Mouse (Mus musculus) c-Kit-negative CD71-positive TER-119-positive erythroid progenitor cells, embryonic 14.5 days (primary cell): ENCODE data around the gene Grip2.

Experiments used
- DNase-seq: peaks from one replicate; pipeline ENCODE4 v3.0.0-alpha.2; 2013; ENCODE audit warnings: low read depth, low spot score

Grip2 gene

DNA sequence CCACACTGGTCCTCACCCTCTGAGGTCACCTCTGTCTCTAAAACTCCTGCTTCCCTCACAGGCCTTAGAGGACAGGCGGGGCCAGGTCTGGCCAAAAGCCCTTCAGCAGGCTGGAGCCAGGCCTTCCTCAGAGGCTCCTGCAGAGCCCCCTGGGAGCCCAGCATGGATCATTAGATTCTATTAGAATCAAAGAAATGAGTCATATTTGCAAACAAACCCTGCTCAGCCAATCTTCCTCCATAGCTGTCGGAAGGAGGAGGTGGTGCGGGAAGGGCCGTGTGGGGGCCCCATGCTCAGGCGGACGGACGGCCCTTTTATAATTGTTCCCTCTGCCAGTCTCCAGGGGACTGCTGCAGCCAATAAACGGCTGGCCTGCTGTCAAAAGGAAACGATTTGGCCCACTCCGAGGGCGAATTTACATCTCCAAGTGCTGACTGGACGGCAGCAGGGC lies 97.3 kb downstream of the Grip2 start:
- no peak for DNase-seq

DNA sequence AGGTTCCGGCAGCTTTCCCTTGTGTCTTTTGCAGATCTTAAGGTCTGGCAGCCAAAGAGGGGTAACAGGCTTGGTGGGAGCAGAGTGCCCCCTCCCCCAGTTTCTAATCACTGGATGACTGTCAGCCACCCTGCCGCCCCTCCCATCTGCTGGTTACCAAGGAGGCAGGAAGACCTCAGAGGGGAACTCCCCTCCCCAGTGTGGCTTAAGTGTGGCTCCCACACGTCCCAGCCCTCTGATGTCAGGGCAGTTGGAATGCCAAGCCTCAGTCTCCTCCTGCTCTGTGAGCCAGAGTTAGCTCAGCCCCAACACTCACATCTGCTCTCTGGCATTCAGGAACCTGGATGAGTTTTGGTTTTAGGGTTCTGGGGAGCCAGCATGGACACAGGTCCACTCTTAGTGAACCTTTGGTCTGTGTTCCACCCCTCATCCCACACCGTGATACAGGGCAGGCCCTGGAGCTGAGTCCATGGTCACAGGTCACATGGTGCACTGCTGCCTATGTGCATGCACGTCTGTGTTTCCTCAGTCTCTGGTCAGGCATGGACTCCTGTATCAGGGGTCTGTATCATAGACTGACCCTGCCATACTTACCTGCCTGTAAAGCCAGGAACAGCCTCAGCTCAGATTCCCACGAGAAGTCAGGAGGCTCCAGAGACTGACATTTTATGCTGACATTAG lies 98.0 kb downstream of the Grip2 start:
- DNase-seq, result no peak

DNA sequence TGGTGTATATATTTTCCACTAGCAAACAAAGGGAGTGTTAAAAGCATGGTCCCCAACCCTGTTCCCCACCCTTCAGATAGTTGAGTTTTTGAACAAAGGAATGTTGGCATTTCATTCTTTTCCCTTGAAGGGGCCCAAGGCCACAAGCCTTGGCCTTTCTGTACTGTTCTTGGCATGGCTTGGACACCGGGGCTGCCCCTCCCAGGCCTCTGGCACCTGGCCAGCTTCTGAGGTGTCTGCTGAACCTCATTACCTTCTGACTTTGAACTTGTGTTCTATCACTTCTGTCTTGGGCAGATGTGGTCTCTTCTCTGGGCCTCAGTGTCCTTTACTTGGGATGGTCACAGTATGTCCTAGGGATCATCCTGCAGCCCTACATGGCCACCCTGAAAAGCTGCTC lies 99.7 kb downstream of the Grip2 start:
- no peak for DNase-seq

DNA sequence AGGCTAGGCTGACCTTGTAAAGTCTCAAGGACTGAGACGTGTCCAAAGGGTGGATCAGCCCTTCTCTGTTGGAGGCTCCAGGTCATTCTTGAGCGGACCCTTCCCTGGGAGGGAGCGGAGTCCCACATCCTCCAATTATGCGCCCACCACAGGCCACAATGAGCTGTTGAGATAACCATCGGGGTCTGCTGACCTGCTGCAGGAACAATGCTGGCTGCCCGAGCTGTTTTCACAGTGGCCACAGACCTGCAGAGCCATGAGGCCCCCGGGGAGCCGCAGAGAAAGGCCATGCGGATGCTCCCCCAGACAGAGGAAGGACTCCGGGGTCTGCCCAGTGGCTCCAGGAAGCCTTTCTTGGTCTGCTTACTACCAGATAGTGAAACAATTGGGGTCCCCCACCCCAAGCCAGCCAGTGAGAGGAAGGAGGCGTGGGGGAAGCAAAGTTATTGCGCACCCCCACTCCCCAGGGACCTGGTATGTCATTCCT lies 105.8 kb downstream of the Grip2 start:
- no peak for DNase-seq

DNA sequence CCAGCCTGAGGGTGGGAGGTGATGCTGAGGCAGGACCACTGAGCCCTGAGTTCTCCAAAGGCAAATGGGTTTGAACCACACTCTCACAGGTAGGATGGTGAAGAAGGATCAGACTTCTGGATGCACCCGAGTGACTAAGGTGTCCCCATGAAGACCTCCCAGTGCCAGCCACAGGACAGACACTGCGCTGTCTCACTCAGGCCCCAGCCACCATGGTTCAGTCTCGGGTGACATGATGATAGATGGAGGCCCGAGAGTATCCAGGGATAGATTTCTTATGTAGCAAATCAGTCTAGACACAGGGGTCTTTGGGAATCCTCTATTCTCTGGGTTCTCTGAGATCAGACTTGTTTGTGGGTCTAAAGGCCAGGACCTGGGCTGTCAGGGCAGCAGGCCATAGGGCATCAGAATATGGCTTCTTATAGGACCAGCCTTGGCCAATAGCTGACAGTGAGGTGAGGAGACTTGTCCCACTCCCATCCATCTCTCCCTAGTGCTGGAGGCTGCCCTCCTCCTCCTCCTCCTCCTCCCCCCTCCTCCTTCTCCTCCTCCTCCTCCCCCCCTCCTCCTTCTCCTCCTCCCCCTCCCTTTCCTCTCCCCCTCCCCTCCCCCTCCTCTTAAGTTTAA lies 106.3 kb downstream of the Grip2 start:
- DNase-seq, result no peak

DNA sequence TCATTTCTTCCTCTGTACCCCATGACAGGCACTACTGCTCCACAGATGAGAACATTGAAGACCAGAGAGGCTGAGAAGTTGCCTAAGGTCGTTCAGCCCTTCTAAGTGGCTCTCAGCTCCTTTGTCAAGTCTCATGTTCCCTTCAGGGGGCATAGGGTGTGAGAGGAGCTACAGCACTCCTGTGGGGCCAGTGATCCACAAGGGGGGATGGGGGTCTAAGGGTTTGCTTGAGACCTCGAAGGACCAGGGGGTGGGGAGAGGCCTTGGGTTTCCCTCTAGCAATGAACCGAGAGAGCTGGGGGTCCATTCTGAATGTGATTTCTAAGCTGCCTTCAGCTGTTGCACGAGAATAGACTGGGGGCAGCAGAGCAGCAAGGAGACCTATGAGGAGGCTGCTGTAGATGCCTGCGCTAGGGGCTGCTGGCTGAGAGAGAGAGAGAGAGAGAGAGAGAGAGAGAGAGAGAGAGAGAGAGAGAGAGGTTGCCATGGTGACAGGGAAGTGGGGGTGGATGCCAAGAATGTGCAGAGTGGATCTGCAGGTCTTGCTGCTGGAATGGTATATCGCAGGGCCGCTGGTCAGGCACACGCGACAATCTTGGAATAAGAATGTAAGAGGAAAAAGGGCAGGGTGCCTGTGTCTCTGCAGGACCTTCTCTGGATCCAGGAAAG lies 107.1 kb downstream of the Grip2 start:
- DNase-seq, result no peak

DNA sequence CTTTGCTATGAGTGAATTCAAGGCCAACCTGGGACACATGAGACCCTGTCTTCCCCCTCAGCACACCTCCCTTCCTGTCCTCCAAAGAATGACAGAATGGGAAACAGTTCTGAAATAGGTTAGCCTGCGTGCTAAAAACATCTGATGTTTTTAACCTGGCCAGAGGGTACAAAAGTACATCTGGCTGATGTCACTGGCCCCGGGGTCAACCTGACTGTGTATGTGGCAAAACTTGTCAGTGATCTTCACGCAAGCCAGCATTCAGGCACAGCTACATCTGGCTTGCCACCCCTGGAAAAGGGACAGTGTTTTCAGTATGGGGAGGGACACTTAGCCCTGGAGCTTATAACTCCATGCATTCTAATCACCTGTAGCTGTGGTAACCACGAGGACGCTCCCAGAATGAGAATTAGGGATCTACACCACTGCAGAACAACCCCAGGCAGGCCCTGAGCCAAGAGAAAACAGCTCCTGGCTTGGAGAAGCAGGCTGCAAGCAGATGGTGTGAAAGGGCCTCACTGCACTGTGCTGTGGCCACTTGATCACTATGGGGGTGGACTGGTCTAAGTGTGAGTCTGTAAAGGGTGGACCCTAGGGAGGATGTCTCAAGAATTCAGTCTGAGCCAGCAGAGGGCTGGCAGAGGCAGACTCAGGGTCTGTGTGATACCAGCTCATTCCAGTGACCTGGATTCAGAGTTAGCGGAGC lies 107.9 kb downstream of the Grip2 start:
- DNase-seq, result no peak

DNA sequence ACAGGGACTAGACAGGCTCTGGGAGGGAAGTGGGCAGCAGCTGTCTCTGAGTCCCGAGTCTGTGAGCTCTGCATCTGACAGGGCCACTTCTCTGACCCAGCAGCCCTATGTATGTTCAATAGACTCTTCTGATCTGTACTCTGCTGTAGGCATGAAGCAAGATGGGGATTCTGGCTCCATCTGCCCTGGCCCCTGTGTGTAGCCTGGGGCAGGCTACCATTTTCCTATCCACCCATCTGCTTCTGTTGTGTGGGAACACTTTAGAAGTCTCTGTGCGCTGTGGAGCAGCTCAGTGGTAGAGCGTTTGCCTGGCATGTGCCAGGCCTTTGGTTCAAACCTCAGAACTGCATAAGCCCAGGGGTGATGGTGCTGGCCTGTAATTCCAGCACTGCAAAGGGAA lies 108.4 kb downstream of the Grip2 start:
- DNase-seq, result no peak

DNA sequence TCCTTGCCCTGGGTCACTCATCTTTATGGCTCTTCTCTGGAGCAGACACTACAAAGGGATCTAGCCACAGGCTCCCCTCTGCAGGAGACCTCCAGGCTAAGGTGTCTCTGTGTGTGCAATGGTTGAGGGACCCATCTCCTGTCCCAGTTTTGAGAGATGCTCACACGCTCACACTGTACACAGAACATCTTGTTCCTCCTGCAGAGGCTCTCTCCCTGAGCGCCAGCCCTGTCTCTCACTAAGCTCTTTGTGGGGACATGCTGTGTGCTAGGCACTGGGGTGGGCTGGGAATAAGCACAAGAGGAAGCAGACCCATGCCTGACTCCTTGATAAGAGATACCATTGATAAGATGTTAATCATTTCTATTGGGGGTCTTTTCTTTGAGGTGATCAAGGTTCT lies 109.0 kb downstream of the Grip2 start:
- DNase-seq, result no peak

DNA sequence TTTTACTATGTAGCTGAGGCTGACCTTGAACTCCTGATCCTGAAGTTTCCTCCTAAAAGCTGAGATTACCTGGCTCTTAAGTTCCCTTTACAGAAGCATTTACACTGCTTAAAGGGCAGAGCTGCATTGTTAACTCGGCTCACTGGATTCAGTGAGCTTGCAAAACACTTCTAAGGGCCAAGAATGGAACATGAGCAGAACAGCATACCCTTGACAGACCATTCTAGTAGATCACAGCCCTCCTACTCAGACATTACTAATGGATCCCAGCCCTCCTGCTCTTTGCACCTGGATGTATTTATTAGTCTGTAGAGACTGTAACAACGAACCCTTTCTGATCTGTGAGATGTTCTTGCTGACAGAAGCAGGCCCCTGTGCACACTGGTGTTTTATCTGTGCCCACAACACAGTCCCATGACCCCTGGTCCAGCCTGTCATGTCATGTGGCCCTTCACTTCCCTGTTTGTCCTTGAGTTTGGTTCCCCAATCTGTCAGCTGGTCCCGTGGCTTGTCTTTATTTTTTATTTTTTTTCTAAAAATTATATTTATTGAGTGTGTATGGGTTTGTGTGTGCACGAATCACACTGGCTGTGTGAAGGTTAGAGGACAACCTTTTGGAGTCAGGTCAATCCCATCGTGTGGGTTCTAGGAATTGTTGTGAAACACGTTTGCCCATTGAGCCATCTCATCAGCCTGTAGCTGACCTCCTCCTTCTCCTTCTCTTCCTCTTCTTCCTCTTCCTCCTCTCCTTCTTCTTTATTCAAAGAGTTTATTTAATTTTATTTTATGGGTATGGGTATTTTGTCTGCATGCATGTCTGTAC lies 110.9 kb downstream of the Grip2 start:
- no peak for DNase-seq

DNA sequence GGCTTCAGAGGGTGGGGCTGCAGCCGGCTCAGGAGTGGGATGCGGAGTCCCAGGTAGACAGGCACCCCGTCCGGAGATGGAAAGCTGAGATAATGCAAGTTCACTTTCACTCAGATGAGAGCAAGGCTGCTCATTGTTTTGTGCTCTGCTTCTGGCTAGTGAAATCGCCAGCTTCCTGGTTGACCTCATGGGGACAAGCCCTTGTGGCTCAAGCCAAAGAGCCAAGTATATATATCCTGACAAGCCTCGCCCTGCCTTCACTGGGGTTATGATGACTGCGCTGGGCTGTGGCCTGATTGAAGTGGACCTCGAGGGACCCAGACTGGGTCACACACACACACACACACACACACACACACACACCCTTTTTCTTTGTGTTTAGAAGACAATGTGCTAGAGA lies 112.0 kb downstream of the Grip2 start:
- no peak for DNase-seq

DNA sequence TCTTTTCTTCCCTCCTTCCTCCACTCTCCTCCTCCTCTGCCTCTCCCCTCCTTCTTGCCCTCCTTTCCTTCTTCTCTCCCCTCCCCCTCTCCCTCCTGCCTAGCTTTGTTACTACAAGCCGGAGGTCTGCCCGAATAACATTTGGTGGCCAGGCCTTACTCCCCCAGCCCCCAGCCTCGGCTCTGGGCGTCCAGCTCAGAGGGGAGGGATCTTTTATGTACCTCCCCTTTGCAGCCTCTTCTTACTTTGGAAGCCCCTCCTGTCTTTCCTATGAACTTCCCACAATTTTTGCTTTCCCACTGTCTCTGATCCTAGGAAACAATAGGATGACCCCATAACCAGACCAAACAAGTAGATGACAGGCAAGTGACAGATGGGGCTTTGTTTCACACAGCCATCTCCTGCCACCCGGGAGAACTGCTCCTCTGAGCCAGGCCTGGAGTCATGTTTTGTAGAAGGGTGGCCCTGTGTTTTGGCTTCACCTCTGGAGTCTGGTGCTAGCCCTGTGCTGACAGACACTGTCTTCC lies 113.6 kb downstream of the Grip2 start:
- DNase-seq, result no peak

DNA sequence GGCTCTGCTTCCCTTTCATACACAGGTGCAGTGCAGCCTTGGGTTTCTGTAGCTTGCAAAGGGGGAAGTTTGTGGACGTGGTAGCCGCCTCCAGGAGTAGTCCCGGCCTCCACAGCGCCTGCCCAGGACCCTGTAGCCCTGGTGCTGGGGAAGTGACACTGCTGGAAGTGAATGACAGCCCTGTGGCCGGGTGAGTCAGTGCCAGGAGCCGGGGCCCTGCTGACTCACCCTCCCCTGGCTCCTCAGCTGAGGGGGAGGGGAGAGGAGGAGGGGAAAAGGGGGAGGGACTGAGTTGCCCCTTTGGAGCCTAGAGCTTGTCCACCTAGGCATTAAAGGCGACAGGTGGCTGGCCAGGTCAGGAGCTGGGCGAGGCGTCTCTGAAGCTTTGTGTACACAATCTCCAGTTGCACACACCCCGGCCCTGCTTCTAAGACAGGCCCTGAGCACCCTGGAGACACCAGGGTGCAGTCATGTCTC lies 114.2 kb downstream of the Grip2 start:
- no peak for DNase-seq

DNA sequence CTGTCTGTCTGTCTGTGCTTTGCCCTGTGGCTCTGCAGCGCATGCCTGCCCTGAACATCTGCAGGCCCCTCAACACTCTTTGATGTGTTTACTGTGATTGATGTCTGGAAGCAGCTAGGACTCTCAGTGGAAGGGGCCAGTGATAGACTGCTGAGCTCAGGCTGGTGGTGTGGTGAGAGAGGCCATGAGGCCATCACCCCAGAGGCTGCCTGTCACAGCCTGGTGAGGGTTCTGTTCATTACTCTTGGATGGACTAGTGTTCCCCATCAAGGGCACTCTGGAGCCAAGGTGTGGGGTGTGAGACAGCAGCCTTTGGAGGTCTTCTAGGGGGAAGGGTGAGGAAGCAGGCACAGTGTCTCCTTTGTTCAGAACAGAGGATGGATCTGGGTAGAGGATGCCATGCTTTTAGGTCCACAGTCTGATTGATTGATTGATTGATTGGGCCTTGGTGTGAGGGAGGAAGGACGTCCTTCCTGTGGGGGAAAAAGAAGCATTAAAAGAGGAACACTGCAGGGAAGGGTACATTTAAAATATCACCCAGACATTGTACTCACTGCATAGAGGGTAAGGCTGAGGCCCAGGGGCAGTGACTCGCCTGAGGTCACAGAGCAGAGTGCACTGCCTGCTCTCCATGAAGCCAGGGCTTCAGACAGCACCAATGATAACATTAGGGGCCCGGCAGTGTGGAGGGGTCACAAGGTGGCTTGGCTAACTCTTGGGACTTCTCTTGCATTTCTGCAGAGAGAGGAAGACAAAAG lies 114.8 kb downstream of the Grip2 start:
- no peak for DNase-seq
